Mouse (Mus musculus): ENCODE results near the gene Kcnc1. TPM values are rescaled to one million over a fixed set of nuclear protein-coding genes. Genes with fewer than 3 reads are reported as not detected.

The Kcnc1 gene
- polyA plus RNA-seq (2014; fragmentation: Nextera tagmentation; extraction: Ambion mirVana), result 0.92 and 1.0 TPM in 2 replicates

DNA sequence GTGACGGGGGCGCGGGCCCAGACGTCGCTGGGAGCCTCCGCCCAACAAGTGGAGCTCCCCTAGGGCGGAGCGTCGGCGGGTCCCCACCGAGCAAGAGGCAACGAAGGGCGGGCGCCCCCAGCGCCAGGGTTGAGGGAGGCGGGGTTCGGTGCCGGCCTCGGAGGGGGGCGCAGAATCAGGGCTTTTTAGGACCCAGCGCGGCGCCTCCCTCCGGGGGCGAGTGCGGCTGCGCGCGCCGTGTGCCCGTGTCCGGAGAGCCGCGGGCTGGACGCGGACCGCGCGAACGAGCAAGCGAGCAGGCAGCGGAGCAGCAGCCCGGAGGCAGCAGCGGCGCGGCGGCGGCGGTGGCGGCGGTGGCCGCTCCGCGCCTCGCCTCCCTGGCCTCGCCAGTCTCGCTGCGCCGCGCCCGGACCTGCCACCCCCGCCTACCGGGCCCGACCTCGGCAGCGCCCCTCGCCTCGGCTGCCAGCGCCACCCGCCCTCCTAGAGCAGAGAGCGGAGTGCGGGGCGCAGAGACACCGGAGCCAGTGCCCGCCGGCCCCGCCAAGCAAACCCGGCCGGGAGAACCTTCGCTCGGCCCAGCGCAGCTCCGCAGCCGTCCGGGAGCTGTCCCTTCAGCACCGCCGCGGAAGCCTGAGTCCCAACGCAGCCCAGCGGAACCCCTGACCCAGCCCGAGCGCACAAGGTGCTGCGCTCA, at the start of gene Kcnc1:
Kcnc1 (plus strand) TSS at position 267 of the 697 bp plus-strand sequence.
- under 1% methylated on average over 69 of the region's 93 CpGs for WGBS
- Histone ChIP-seq H3K27ac (ENCODE audit: low read depth, low read length) (no peak within 1 kb of the TSS), H3K36me3 (ENCODE audit: control insufficient read depth, insufficient read depth, low read length) (no peaks in the 10 kb centered on the region), H3K4me1 (replicated peaks; ENCODE audit: control insufficient read depth, insufficient read depth, low read length) (peaks cover 10% of the 10 kb centered on the region), H3K4me2 (ENCODE audit: low read depth, low read length, severe bottlenecking) (peak within 1 kb of the TSS; percentile 88), H3K9me3 (ENCODE audit: control insufficient read depth, low read length) (no peaks in the 10 kb centered on the region), H3K9ac (ENCODE audit: low read length) (peak within 1 kb of the TSS; percentile 40), H3K4me3 (ENCODE audit: low read depth, low read length) (peak within 1 kb of the TSS; percentile 52), H3K27me3 (ENCODE audit: control insufficient read depth, insufficient read depth, low read length) (peaks cover 55% of the 10 kb centered on the region)
- DNase-seq (ENCODE audit: low spot score) (peak; percentile 88), ATAC-seq (replicated peaks; ENCODE audit: low FRiP score) (peak; percentile 72)

DNA sequence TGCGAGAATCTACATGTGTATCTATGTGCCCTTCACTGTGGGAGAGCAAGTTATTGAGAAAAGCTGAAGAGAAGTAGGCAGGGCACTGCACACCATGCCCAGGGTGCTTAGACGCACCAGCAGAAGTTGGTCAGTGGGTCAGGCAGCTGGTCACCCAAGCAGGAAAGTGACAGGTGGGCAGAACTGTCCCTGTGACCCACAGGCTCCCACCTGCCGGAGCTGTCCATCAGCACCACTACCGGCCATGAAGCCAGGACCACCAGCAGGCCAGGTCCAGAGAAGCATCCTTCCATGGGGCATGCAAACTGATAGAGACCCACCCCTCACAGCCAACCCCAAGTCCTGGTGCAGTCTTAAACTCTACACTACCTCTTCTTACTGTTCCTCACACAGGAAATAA, 48.6 kb upstream of the Kcnc1 start:
- H3K4me2 ChIP-seq (ENCODE audit: low read depth, low read length, severe bottlenecking), result no peak overlapping the region
- whole genome bisulfite sequencing, result 61% methylated on average over 4 of the region's 4 CpGs
- no peaks in the 10 kb centered on the region for H3K9me3 ChIP-seq (ENCODE audit: control insufficient read depth, low read length)
- H3K27ac ChIP-seq (ENCODE audit: low read depth, low read length), result no peak overlapping the region
- no peak for ATAC-seq (replicated peaks; ENCODE audit: low FRiP score)
- H3K9ac ChIP-seq (ENCODE audit: low read length), result no peak overlapping the region
- no peak overlapping the region for H3K4me3 ChIP-seq (ENCODE audit: low read depth, low read length)
- no peaks in the 10 kb centered on the region for H3K36me3 ChIP-seq (ENCODE audit: control insufficient read depth, insufficient read depth, low read length)
- peaks cover 22% of the 10 kb centered on the region for H3K27me3 ChIP-seq (ENCODE audit: control insufficient read depth, insufficient read depth, low read length)
- no peak for DNase-seq (ENCODE audit: low spot score)
- 0 out of 2 replicates have a peak, but pooled peaks cover 4% of the 10 kb centered on the region for H3K4me1 ChIP-seq (replicated peaks; ENCODE audit: control insufficient read depth, insufficient read depth, low read length)

DNA sequence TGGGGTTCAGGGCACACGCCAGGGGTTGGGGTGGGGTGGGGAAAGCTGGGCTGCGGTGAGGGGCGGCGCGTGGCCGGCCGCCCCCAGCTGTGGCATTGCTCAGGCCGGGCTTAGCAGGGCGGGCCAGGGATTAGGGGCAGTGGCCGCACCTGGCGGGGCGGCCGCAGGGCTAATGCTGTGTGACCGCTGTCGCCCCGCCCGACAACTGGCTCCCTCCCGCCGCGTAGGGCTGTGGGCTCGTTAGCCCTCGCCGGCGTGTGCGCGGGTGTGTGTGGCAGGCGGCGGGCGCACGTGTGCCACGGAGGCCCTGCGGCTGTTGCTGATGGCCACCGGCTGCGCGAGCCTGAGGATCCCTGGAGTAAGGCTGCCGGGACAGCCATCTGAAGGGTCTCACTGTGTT, 47.5 kb upstream of the Kcnc1 start:
- Histone ChIP-seq H3K27ac (ENCODE audit: low read depth, low read length) (no peak overlapping the region), H3K9ac (ENCODE audit: low read length) (no peak overlapping the region), H3K4me3 (ENCODE audit: low read depth, low read length) (peak overlapping the region; percentile 3; the same call in 1 of the 2 replicates), H3K4me1 (replicated peaks; ENCODE audit: control insufficient read depth, insufficient read depth, low read length) (0 out of 2 replicates have a peak, but pooled peaks cover 4% of the 10 kb centered on the region), H3K27me3 (ENCODE audit: control insufficient read depth, insufficient read depth, low read length) (peaks cover 22% of the 10 kb centered on the region), H3K36me3 (ENCODE audit: control insufficient read depth, insufficient read depth, low read length) (no peaks in the 10 kb centered on the region), H3K4me2 (ENCODE audit: low read depth, low read length, severe bottlenecking) (peak overlapping the region; percentile 27), H3K9me3 (ENCODE audit: control insufficient read depth, low read length) (no peaks in the 10 kb centered on the region)
- ATAC-seq (replicated peaks; ENCODE audit: low FRiP score), result no peak
- no peak for DNase-seq (ENCODE audit: low spot score)
- WGBS, result under 1% methylated on average over 36 of the region's 36 CpGs

DNA sequence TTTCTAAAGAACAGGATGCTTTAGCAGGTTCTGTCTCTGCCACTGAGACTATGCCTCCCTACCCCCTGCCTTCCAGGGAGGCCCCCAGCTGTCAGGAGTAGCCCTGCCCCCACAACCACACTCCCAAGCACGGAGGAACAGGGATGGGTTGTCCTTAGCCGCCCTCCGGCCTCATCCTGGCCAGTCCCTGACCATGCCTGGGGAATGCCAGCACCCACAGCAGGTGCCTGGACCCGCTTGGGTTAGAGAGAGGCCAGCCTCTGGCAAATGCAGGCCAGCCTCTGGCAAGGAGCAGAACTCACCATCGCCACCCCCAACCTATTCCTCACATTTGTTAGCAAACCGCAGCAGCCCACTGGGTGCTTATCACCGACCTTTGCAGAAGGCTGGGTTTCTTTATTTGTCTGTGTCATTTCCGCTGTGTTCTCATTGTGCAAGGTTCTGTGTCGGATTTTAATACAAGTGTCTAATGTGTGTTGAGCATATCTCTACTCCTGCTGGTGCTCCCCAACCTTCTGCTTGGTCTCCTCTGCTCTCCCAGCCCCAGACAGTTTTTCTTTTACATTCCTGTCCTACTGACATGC, 46.1 kb upstream of the Kcnc1 start:
- Histone ChIP-seq H3K4me2 (ENCODE audit: low read depth, low read length, severe bottlenecking) (no peak overlapping the region), H3K9ac (ENCODE audit: low read length) (no peak overlapping the region), H3K27ac (ENCODE audit: low read depth, low read length) (no peak overlapping the region), H3K9me3 (ENCODE audit: control insufficient read depth, low read length) (no peaks in the 10 kb centered on the region), H3K27me3 (ENCODE audit: control insufficient read depth, insufficient read depth, low read length) (peaks cover 22% of the 10 kb centered on the region), H3K36me3 (ENCODE audit: control insufficient read depth, insufficient read depth, low read length) (no peaks in the 10 kb centered on the region), H3K4me1 (replicated peaks; ENCODE audit: control insufficient read depth, insufficient read depth, low read length) (0 out of 2 replicates have a peak, but pooled peaks cover 4% of the 10 kb centered on the region), H3K4me3 (ENCODE audit: low read depth, low read length) (no peak overlapping the region)
- ATAC-seq (replicated peaks; ENCODE audit: low FRiP score), result no peak
- no peak for DNase-seq (ENCODE audit: low spot score)
- 48% methylated on average over 9 of the region's 9 CpGs for WGBS

DNA sequence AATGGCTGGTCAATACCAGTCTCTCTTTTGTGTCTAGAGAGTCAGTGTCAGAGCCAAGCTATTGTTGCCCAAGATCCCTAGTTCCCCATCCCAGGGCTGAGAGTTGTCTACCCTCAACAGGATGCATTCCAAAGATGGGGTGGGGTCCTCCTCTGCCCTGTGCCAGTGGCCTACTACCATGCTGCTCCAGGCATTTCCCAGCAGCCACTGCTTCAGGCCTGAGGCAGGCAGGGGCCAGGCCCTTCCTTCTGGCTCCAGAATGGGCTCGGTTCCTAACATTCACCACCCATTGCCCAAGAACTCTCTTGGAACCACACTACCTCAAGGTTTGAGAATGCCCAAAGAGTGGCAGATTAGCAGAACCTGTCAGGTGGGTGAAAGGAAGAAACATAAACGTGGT, 43.5 kb upstream of the Kcnc1 start:
- whole genome bisulfite sequencing, result 65% methylated on average over 2 of the region's 2 CpGs
- Histone ChIP-seq H3K27ac (ENCODE audit: low read depth, low read length) (no peak overlapping the region), H3K36me3 (ENCODE audit: control insufficient read depth, insufficient read depth, low read length) (no peaks in the 10 kb centered on the region), H3K9ac (ENCODE audit: low read length) (no peak overlapping the region), H3K9me3 (ENCODE audit: control insufficient read depth, low read length) (no peaks in the 10 kb centered on the region), H3K27me3 (ENCODE audit: control insufficient read depth, insufficient read depth, low read length) (peaks cover 22% of the 10 kb centered on the region), H3K4me1 (replicated peaks; ENCODE audit: control insufficient read depth, insufficient read depth, low read length) (0 out of 2 replicates have a peak, but pooled peaks cover 4% of the 10 kb centered on the region), H3K4me2 (ENCODE audit: low read depth, low read length, severe bottlenecking) (no peak overlapping the region), H3K4me3 (ENCODE audit: low read depth, low read length) (no peak overlapping the region)
- ATAC-seq (replicated peaks; ENCODE audit: low FRiP score), result no peak
- no peak for DNase-seq (ENCODE audit: low spot score)

DNA sequence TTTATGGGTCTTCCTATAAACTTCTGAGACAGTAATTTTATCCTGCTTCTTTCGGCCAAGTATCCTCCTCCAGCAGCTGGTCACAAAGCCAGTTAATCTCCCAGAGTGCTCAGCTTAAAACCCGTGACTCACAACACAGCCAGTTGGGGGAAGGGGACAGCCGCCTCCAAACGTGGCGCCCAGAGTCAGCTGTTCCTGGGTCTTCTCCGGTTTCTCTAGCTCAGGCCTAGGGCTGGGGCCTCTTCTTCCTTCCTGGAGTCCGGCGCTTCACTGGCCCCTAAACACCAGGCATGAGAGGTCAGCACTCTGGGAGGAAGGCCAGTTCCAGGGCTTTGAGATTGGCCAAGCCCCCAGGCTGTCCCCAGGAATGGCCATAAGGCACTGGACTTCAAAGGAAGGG, 43.1 kb upstream of the Kcnc1 start:
- Histone ChIP-seq H3K9ac (ENCODE audit: low read length) (no peak overlapping the region), H3K4me2 (ENCODE audit: low read depth, low read length, severe bottlenecking) (no peak overlapping the region), H3K27me3 (ENCODE audit: control insufficient read depth, insufficient read depth, low read length) (peaks cover 19% of the 10 kb centered on the region), H3K9me3 (ENCODE audit: control insufficient read depth, low read length) (no peaks in the 10 kb centered on the region), H3K36me3 (ENCODE audit: control insufficient read depth, insufficient read depth, low read length) (no peaks in the 10 kb centered on the region), H3K27ac (ENCODE audit: low read depth, low read length) (no peak overlapping the region), H3K4me3 (ENCODE audit: low read depth, low read length) (no peak overlapping the region), H3K4me1 (replicated peaks; ENCODE audit: control insufficient read depth, insufficient read depth, low read length) (0 out of 2 replicates have a peak, but pooled peaks cover 4% of the 10 kb centered on the region)
- DNase-seq (ENCODE audit: low spot score) (no peak), ATAC-seq (replicated peaks; ENCODE audit: low FRiP score) (no peak)
- WGBS, result 55% methylated on average over 8 of the region's 8 CpGs

DNA sequence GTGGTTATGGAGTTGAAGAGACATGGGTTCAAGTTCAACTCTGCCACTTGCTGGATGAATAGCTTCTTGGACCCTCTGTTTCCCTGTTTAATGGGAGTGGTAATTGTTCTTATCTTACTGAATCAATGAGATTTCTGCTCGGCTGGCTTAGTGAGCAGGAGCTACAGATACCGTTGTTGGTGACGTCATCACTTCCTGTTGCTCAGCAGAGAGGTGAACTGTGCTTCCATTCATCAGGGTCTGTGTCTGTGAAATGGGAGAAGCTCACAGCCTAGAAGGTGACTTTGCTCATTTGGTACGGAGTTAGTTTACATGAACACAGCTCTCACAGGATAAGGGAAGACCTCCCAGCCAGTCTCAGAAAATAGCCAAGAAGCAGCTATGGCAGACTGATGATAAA, 42.4 kb upstream of the Kcnc1 start:
- WGBS, result 73% methylated on average over 4 of the region's 4 CpGs
- Histone ChIP-seq H3K4me3 (ENCODE audit: low read depth, low read length) (no peak overlapping the region), H3K27ac (ENCODE audit: low read depth, low read length) (no peak overlapping the region), H3K4me1 (replicated peaks; ENCODE audit: control insufficient read depth, insufficient read depth, low read length) (0 out of 2 replicates have a peak, but pooled peaks cover 2% of the 10 kb centered on the region), H3K27me3 (ENCODE audit: control insufficient read depth, insufficient read depth, low read length) (peaks cover 12% of the 10 kb centered on the region), H3K4me2 (ENCODE audit: low read depth, low read length, severe bottlenecking) (no peak overlapping the region), H3K9me3 (ENCODE audit: control insufficient read depth, low read length) (no peaks in the 10 kb centered on the region), H3K36me3 (ENCODE audit: control insufficient read depth, insufficient read depth, low read length) (no peaks in the 10 kb centered on the region), H3K9ac (ENCODE audit: low read length) (no peak overlapping the region)
- DNase-seq (ENCODE audit: low spot score) (no peak), ATAC-seq (replicated peaks; ENCODE audit: low FRiP score) (no peak)

DNA sequence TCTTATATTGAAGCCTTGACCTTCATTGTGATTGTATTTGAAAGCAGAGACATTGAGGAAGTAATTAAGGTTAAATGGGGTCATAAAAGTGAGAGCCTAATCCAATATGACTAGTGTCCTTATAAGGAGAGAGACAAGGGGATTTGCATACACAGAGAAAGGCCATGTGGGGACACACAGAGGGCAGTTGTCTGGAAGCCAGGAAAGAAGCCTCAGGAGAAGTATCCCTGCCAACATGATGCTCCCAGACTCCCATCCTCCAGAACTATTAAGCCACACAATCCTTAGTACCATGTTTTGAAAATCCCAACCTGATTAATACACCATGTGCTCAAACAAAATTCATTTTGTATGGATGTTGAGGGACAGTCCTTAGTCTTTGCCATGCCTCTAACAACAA, 34.5 kb upstream of the Kcnc1 start:
- ATAC-seq (replicated peaks; ENCODE audit: low FRiP score), result no peak
- H3K4me3 ChIP-seq (ENCODE audit: low read depth, low read length), result no peak overlapping the region
- no peaks in the 10 kb centered on the region for H3K4me1 ChIP-seq (replicated peaks; ENCODE audit: control insufficient read depth, insufficient read depth, low read length)
- DNase-seq (ENCODE audit: low spot score), result no peak
- no peak overlapping the region for H3K4me2 ChIP-seq (ENCODE audit: low read depth, low read length, severe bottlenecking)
- no peak overlapping the region for H3K27ac ChIP-seq (ENCODE audit: low read depth, low read length)
- no peaks in the 10 kb centered on the region for H3K36me3 ChIP-seq (ENCODE audit: control insufficient read depth, insufficient read depth, low read length)
- no peak overlapping the region for H3K9ac ChIP-seq (ENCODE audit: low read length)
- no peaks in the 10 kb centered on the region for H3K27me3 ChIP-seq (ENCODE audit: control insufficient read depth, insufficient read depth, low read length)
- no peaks in the 10 kb centered on the region for H3K9me3 ChIP-seq (ENCODE audit: control insufficient read depth, low read length)

DNA sequence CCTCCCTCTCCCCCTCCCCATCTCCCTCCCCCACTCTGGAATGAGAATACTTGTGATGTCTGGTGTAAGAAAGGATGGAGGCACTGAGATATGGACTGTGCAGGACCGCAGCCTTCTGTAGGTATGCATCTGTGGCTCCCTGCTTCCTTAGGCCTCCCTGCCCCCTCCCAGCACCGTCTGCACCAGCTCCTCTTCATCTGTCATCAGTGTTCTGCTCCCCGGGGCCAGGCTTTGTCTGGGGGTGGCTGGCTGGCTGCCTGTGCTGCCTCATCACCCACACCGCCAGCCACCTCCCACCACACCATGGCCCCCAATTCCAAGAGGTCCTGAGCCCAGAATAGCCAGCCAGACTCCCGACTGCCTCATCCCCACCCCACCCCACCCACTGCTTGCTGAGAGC, 32.1 kb upstream of the Kcnc1 start:
- H3K4me1 ChIP-seq (replicated peaks; ENCODE audit: control insufficient read depth, insufficient read depth, low read length), result no peaks in the 10 kb centered on the region
- H3K36me3 ChIP-seq (ENCODE audit: control insufficient read depth, insufficient read depth, low read length), result no peaks in the 10 kb centered on the region
- WGBS, result 49% methylated on average over 5 of the region's 5 CpGs
- no peak overlapping the region for H3K4me3 ChIP-seq (ENCODE audit: low read depth, low read length)
- H3K27ac ChIP-seq (ENCODE audit: low read depth, low read length), result no peak overlapping the region
- DNase-seq (ENCODE audit: low spot score) (no peak), ATAC-seq (replicated peaks; ENCODE audit: low FRiP score) (no peak)
- no peaks in the 10 kb centered on the region for H3K9me3 ChIP-seq (ENCODE audit: control insufficient read depth, low read length)
- no peaks in the 10 kb centered on the region for H3K27me3 ChIP-seq (ENCODE audit: control insufficient read depth, insufficient read depth, low read length)
- no peak overlapping the region for H3K4me2 ChIP-seq (ENCODE audit: low read depth, low read length, severe bottlenecking)
- H3K9ac ChIP-seq (ENCODE audit: low read length), result no peak overlapping the region

Data from forebrain, embryonic 11.5 days (tissue).